Mouse (Mus musculus) cerebellum, adult (tissue): Measurements from ENCODE around the gene Efna4.

ENCODE experiments used
- ATAC-seq: cut with Nextera tagmentation; 2 replicates; pipeline ENCODE4 v1.9.2; 2017; ENCODE audit warnings: mild to moderate bottlenecking, moderate library complexity, mixed read lengths; ENCODE audit not compliant: insufficient number of reproducible peaks, low FRiP score, low TSS enrichment

The Efna4 gene

GRCm38 (mm10) chr3:89364631-89365030 lies 26.8 kb upstream of the Efna4 start:
- ATAC-seq, result no peak

DNA sequence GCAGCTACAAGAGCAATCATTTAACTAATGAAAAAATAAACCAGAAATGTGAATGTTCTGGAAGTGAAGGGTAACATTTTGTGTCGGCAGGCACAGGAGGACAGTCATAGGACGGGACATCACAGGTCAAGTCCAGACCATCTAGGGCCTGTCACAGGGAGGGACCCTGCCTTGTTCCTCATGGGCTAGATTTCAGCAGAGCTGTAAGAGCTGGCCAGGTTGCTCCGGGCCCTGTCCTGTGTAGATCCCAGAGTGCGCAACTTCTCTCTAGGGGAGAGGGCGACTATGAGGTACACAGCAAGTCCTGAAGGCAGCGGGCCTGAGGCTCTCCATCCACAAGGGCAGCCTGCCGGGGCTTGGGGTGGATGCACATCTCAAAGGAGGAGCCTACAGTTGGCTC lies 23.8 kb upstream of the Efna4 start, which contains the start of gene Dcst2:
Gene Dcst2 (plus strand): TSS at position 301 of the 400 bp plus-strand sequence.
- no peak for ATAC-seq

DNA sequence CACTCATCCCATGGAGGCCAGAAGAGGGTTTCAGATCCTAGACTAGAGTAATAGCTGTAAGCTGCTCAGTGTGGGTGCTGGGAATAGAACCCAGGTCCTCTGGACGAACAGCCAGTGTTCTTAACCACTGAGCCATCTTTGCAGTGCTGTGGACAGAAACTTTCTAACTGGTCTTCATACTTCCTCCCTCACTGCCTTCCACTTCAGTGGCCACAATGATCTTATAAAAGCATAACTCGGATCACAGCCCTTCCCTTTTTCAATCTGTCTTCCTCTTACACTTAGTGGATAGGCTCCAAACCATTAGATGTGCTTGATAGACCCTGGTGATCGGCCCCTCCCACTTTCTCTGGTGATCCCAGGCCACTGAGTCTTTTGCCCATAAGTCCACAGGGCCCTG lies 22.4 kb upstream of the Efna4 start:
- no peak for ATAC-seq

GRCm38 (mm10) chr3:89359630-89360029 lies 21.8 kb upstream of the Efna4 start:
- ATAC-seq, result no peak

DNA sequence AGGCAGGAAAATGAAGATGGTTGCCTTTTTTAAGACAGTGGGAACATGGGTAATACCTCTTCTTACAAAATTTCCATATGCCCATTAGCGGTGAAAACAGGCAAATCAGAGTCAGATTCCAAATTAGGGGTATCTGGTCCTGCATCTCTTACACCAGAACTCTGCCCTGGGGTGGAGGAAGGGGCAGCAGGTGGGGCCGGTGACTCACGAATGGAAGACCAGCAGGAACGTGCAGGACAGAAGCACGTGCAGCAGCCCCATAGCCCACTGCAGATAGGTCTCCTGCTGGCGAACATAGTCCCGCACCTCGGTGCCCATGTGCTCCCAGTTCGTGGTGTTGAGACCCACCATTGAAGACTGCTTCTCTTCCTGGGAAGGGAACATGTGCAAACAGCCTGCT lies 18.2 kb upstream of the Efna4 start:
- ATAC-seq, result no peak

DNA sequence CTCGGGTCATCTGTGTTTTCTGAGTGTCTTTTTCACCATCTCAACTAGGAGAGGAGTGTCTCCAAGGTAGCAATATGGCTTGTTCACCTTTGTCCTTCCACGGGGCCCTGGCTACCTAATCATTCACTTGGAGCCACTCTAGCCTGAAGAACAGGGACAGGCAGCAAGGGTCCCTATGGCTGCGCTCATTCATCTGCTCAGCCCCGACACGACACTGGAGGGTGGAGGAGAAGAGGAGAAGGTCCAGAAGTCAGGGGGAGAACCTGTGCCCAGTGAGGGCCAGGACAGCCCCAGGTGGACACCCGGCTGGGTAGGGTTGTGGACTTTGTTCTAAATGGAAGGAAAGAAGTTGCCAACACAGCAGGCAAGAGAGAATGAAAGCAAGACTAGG lies 17.7 kb upstream of the Efna4 start:
- no peak for ATAC-seq

- ATAC-seq, result peak; percentile 34; the same call in 1 of the 2 replicates
Measured at GRCm38 (mm10) chr3:89354816-89355511, 17.1 kb upstream of the Efna4 start.

- no peak for ATAC-seq
Measured at GRCm38 (mm10) chr3:89351271-89351670, 13.4 kb upstream of the Efna4 start.

DNA sequence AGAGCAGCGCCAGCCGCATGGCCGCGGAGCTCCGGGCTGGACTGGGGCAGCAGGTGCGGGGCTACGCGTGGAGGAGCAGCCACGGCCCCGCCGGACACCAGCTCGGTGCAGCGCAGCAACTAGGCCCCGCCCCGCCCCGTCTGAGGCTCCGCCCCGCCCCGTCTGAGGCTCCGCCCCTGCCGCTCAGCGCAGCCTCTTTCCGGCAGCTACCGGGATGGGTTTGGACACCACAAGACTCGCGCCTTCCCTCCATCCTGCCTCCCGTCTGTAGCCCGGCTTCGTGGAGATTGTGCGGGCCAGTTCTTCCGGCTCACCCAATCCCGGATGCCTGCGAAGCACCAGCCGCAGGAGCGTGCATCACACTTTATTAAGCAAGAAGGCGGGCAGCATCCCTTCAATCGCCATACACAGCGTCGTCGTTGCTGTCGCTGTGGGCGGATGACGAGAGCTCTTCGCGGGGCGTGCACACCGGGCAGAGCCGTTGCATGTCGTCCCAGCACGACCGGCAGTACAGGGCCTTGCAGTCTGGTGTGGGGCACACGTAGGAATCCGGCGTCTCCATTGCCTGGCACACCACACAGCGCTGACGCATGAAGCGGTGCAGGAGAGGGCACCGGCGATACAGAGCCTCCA lies 12.2 kb upstream of the Efna4 start, which contains the start of gene Adam15:
Gene Adam15 (minus strand): TSS at position 128 of the 633 bp plus-strand sequence.
- ATAC-seq, result peak; percentile 80

DNA sequence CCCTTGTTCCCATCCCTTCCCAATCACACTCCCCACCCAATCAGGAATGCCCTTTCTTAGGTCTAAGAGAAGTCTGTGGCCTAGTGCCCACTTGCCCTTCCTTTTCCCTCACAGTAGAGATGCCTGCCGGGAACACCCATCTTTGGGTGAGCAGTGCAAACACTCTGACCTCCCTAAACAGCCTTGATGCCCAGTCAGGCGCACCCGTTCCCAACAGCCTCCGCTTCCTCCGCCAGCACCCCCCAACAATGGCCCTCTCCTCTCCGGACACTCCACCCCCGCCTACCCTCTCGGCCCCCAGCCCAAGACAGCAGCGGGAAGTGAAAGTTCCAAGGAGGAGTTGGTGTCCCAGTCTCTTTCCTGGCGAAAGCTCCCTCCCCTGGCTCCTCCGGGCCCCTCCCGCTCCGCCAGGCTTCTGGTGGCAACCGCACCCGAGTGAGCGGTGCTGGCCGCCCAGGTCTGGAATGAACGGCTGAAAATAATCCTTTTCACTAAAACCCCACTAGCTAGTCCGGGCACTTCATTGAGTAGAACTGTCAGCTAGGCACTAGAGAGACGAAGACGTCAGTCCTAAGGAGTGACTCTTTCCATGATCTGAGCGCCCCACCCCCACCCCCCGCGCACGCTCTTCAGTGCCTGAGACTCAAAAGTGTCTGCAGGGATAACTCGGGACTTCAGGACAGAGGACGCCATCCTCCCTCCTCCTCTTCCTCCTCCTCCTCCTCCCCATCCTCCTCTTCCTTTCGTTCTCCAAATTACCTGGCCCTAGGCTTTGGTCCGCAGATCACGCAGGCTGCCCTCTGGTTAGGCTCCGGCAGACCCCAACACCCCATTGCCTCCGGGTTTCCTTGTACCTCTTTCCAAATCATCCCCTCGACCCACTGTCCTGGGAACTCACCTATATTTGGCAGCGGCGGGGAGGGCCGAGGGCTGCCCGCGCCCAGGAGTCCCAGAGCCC lies 11.4 kb upstream of the Efna4 start:
- 0 out of 2 replicates have a peak, but pooled peaks have one; percentile 13 for ATAC-seq

- ATAC-seq, result no peak
Measured at GRCm38 (mm10) chr3:89347916-89348315, 10.1 kb upstream of the Efna4 start.

DNA sequence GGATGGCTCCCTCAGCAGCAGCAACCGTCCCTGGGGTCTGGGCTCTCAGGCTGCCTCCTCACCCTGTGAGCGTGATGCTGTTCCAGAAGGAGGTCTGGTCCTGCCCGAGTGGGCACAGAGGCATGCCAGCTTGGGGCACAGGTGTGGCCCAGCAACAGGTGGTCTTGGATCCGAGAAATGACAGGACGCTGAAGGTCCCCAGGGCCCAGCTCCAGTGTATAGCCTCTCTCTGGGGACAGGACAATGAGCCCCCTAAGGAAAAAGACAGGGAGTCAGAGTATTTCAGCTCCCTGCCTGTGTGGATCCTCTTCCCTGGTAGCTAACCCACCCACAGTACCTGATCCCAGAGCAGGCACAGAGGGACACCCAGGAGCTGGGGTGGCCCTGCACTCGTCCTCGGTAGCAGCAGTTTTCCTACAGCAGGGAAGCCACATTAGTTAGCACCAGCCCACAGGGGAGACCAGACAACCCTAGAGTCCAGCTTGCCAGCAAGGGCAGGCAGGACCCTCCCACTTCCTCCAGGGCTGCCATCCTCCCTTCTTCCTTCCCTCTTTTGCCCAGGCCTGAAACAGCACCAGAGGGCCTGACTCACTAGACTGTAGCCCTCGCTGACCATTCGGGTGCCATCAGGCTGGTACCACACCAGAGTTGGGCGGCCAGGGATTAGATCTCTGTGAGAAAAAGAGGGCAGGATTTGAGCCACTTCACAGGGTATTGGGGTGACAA lies 9.2 kb upstream of the Efna4 start:
- ATAC-seq, result no peak

DNA sequence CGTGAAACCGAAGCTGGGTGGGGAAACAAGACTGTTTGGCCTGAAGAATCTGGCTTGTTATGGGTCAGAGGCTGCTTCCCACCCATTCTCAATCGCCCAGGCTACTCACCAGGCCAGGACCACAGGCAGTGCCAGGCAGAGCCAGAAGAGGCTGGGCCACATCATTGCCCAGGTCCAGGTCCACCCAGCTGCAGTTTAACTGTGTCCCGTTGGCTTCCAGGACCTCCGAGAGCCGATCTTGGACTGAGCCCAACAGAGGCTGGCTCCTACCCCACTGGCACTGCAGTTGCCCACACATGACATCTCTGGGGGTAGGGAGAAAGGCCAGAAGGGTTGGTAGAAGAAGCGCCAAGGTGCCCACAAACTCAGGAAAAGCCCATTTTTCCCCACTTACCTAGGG lies 5.5 kb upstream of the Efna4 start:
- no peak for ATAC-seq

- no peak for ATAC-seq
Measured at GRCm38 (mm10) chr3:89341794-89342193, 4.0 kb upstream of the Efna4 start.

DNA sequence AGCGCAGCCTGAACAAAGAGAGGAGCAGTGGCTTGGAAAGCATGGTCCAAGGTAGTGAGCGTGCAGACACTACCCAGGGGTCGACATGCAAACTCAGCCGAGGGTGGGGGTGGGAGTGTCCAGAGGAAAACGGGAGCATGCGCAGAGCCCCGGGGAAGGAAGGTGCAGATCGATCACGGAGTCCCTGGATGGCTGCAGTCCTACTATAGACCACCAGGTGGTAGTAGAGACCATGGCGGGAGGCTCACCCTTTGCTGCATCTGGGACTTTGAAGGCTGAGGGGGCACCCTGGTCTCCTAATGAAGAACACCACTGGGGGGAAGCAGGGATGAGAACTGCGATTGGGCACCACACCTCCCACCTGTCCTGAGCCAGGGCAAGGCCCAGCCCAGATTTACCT lies 2.6 kb upstream of the Efna4 start:
- peak; percentile 56; the same call in 1 of the 2 replicates for ATAC-seq

GRCm38 (mm10) chr3:89339416-89339815 lies 1.6 kb upstream of the Efna4 start:
- no peak for ATAC-seq

GRCm38 (mm10) chr3:89337062-89337720 lies 637 bp downstream of the Efna4 start:
- ATAC-seq, result no peak

DNA sequence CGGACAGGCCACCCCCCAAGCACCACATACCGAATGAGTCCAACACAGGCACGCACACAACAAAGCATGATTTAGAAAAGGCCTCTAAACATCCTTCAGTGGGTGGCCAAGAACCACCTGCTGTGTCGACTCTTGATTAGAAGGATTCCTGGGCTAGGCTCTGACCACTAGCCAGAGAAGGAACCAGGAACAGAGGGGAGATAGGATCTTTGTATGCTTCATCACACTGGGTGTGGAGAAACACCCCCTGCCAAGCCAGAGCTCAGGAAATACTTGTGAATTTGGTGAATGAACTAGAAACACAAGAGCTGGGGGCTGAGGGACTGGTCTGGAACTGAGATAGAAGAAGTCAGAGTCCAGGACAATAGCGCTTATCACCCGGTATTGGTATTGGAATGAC lies 1.3 kb downstream of the Efna4 start:
- ATAC-seq, result no peak

DNA sequence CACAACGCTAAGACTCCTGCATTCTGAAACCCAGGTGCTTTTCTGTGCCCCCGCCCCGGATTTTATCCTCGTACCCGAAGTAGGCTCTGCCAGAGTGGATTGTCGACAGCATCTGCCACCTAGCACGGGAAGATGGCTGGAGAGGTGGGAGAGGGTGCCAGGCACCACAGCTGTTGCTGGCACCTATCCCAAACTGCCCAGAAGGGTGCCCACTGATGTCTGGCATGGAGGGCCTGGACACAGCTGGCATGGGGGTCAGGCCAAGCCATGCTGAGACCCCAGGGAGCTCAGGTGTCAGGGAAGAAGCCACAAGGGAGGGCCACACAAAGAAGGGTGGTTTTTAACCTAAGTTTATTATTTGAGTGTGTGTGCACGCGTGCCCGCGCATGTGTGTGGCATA lies 4.8 kb downstream of the Efna4 start:
- no peak for ATAC-seq

- ATAC-seq, result no peak
Measured at GRCm38 (mm10) chr3:89332476-89332875, 5.4 kb downstream of the Efna4 start.
